Mouse (Mus musculus): ENCODE measurements at regions not wholly inside any gene's neighbourhood (a gene's known extent, or its start where the extent isn't known, plus 50 kb on each side); places are given as distances from the start of the nearest gene placed in this dataset.
"Not testable (repeated sequence)": the region's sequence is repeated elsewhere in the genome, so short reads cannot be mapped to it uniquely, and the experiment has no call there.

DNA sequence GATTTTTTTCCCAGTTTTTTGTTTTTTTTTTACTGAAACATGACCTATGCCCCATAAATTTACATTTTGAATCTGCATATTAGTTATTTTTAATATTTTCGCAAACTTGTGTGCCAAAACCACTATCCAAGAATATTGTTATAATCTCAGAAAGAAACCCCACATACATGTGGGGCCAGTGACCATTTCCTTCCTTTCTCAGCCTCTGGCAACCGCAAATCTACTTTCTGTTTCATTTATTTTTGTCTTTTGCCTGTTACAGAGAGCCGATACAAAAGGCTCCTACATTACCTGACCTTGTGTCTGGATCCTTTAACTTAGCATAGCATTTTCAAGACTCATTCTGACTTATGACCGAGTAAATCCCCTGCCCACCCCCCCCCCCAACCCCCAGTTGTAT, 158.8 kb downstream of the Ifng start:
- DNase-seq (ENCODE audit: extremely low spot score in 1 of 2, low spot score in 1 of 2): no peak

DNA sequence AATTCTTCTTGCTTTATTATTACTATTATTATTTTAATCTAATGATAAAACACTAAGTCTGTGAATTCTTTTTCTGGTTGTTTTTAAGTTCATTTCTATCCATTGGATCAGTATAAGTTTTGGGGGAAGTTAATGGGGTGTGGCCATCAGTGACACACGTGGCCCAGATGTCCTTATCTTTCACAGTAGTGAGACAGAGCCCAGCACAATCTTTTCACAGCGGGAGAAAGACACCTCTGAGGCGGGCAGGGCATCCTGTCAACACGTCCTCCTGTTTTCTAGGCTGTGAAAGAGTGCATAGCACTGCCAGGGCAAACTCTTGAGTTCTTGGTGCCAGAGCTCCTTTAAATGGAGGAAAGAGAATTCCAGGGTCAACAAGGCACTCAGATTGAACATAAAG, 162.1 kb downstream of the Ifng start:
- no peak for DNase-seq (ENCODE audit: extremely low spot score in 1 of 2, low spot score in 1 of 2)

DNA sequence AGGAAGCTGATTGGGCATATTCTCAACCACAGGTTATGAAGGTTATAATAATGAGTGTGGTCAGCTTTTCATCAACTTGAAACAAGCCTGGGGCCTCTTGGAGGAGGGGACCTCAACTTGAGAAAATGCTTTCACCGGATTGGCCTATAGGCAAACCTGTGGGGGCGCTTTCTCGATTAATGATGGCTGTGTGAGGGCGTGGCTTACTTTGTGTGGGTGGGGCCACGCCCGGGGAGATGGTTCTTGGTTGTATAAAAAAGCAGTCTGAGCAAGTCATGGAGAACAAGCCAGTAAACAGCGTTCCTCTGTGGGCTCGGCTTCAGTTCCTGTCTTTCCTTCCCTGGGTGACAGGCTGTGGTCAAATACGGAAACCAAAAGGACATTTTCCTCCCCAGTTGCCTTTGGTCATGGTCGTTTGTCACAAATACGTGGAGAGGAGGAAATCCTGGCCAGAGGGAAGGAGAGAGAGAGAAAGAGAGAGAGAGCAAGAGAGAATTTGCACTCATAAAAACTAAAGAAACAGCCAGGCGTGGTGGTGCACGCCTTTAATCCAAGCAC, 163.1 kb downstream of the Ifng start:
- DNase-seq (ENCODE audit: extremely low spot score in 1 of 2, low spot score in 1 of 2): no peak

DNA sequence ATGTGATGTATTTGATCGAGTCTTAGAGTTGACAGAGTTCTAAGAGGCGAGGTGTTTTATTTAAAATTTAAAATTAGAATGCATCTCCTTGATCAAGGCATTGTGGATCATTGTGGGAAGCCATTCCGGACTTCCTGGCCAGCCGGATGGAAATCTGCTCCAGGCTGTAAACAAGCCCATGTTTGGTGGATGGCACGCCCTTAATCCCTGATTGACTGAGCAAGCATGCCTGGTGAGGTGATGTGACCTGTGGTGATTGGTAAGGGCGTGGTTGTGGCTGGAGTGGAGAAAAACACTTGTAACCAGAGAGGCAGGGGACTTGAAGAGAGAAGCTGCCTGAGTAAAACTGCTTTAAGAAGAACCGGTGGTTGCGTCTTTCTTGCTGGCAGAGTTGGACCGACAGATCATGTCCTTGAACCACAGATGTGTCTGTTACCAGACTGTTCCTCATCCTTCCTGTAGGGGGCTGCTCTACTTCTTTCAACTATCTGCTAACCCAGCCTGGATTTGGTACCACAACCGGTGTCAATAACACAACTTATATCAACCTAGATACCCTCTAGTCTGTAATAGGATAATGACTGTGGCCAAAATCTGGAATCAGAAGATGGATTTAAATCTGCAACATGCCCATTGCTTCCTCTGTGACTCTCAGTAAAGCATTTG, 164.4 kb downstream of the Ifng start:
- DNase-seq (ENCODE audit: extremely low spot score in 1 of 2, low spot score in 1 of 2): no peak

DNA sequence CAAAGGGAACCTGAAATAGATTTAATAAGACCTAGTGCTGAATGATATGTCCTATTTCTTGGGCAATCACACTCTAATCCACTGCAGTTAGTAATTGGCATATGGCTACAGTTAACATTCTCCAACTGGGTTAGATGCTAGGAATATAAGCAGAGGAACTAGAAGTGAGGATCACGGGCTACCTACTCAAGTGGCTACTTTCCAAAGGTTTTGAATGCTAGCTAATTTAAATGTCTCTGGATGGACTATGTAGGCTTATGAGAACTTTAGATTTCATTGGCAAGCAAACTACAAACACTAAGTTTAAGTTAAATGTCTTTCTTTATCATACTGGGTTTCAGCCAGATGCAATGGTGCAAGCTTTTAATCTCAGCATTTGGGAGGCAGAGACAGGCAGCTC, 166.6 kb downstream of the Ifng start:
- no peak for DNase-seq (ENCODE audit: extremely low spot score in 1 of 2, low spot score in 1 of 2)

DNA sequence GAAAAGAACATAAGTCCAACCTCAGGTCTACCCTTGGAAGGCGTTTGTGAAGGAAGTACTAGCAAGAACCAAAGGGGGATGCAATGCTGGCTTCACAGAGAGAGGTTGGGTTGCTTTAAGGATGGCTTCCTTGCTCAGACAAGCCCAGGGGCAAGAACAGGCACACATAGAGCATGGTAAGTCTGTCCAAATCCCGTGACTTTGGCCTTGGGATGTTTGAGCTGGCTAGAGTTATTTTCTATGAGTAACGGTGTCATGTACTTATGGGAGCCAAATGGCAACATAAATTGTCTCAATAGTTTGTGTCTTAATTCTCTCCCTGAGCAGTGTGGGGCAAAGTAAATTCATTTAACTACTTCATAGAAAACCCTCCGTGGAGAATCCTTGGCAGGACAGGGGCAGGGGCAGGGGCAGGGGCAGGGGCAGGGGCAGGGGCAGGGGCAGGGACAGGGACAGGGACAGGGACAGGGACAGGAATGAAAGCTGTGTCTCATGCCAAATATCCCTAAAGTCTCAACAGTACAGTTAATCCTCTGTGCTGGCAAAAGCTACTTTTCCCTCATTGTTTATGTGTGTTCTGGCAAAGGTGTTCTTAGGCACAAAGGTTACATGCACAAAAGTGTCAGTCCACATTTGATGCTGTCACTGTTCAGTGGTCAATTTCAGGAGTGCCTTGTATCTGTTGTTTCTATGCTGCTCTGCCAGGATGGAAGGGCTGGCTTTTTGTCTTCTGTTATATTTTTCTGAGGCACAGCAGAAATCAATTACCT, 167.7 kb downstream of the Ifng start:
- no peak for DNase-seq (ENCODE audit: extremely low spot score in 1 of 2, low spot score in 1 of 2)

DNA sequence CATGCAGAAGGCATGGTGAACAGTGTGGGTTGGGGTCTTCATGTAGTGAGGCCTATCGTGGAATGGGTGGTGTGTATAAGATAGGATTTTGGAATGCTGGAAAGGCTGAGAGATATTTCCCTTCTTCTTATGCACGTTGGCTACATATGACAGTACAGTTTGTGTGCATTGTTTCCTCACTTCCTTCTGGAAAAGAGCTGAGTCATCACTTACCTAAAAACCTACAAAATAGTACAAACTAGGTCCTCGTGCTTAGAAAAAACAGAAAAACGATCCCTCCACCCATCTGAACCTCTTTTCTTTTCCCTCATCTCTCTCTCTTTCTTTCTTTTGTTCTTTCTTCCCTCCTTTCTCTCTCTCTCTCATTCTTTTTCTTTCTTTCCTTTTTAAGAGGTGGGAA, 168.3 kb downstream of the Ifng start:
- no peak for DNase-seq (ENCODE audit: extremely low spot score in 1 of 2, low spot score in 1 of 2)

DNA sequence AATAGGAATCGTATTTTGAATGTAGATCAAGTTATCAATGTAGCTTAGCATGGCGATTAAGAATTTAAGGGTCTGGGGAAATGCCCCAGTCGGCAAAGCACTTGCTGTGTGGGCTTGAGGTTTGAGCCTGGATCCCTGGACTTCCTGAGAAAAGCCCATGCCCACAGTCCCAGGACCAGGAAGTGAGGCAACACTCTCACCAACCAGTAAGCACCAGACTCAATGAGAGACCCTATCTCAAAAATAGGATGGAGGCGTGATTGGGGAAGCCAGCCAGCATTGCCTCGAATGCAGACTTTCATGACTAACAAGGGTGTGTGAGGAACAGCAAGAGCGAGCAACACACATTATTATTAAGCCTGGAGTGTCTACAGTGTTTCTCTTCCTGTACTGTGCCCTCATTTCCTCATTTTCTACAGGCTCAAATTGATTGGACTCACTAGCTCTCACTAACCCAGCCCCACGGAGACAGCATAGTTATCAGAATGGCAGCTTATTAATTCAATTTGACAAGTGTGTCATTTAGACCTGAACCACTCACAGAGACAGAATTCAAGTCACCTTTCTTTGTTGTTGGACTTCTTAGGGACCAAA, 170.1 kb downstream of the Ifng start:
- DNase-seq (ENCODE audit: extremely low spot score in 1 of 2, low spot score in 1 of 2): no peak

DNA sequence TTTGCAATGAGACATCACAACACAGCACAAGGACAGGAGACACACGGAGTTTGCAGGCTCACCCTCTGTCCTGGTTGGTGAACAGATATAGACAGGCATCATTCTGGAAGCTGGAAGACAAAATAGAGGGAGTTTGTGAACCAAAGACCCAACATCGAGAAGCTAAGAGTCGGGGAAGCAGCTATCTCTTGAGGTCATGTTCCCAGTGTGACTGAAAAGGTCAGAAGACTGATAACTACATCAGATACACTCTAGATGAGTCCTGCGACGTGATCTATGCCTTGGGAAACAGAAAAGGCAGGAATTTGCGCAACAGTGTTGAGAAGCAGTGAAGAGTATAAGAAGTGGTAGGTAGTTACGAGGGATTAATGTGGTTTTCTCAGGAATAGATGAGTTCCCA, 171.2 kb downstream of the Ifng start:
- no peak for DNase-seq (ENCODE audit: extremely low spot score in 1 of 2, low spot score in 1 of 2)

DNA sequence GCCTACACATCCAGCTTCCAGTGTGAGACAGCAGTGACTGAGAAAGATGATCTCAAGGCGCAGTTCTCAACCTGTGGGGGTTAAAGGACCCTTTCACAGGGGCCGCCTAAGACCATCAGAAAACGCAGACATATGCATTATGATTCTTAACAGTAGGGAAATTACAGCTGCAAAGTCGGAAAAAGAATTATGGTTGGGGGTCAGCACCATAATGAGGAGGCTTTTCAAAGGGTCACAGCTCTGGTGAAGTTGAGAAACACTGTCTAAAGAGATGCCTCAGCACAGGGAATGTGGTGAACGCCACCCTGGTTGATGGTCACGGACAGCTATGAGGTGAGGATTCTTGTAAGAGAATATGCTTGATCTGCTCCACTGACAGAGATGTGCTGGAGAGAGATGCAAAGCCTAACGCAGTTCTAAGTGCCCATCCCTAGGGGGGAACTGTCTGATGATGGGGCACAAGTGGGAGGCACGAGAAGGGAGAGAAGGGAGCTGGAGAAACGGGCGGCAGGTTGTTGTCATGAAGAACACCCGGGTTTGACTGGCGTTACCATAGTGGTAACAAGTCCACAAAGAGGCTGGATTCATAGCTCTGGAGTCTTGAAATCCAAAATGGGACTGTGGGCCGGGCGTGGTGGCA, 172.3 kb downstream of the Ifng start:
- DNase-seq (ENCODE audit: extremely low spot score in 1 of 2, low spot score in 1 of 2): no peak

DNA sequence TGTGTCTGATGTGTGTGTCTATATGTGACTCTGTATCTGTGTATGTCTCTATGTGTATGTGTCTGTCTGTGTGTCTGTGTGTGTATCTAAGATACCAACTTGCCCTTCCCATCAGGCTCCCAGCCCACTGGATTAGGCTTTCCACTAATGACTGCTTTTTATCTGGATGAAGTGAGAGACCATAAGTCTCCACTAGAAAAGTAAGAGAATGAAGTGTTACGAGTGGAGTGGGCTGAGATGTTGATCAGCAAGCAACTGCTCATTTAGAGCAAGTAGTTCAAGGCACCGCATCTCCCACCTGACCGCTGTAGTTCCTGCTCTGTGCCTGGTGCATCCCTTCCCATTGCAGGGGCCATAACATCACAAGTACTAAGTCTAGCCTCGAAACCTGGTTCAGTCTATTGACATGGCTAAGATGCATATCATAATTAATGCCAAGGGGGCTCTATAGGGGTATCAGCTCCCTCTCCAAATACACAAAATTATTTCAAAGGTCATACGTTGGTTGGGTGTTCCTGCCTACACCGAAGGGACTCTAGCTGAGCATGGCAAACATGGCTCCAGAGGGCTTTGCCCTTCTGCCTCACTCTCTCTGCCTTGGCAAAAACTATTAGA, 173.5 kb downstream of the Ifng start:
- DNase-seq (ENCODE audit: extremely low spot score in 1 of 2, low spot score in 1 of 2): no peak

DNA sequence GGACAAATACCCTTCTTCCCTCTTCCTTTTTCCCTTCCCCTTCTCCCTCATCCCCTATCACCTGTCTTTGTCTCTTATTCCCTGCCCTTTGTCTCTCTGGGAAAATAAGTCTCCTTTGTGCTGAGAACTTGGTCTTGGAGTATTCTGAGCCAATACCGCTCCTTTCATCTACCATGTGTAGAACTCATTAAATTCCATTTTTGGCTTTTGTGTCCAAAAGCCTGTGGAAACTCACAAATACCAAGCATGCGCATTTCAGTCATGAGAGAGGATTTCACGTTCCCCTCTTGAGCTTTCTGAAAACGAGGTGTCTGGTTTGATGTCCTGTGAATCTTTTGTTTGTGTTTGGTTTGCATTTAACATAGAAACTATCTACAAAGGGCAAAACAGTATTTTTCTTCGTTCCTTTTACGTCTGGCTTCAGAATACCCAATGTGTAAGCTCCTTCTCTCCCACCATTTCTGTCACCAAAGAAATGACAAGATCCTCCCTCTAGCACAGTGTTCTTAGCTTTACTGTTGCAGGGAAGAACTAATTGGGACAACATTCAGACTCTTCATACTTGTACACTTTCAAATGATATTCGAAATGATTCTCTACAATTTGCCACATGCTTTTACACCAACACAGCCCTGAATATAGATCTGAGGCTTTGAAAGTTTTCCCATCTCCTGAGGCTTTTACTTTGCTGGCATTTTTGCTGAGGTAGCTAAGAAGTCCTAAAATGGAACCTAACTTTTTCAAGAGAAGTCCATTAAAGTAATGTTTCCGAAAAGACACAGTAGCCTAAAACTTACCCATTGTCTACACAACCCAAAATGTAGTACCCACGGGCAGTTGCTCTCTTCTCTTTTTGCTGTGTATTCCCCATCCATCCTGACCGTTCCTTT, 174.5 kb downstream of the Ifng start:
- no peak for DNase-seq (ENCODE audit: extremely low spot score in 1 of 2, low spot score in 1 of 2)

DNA sequence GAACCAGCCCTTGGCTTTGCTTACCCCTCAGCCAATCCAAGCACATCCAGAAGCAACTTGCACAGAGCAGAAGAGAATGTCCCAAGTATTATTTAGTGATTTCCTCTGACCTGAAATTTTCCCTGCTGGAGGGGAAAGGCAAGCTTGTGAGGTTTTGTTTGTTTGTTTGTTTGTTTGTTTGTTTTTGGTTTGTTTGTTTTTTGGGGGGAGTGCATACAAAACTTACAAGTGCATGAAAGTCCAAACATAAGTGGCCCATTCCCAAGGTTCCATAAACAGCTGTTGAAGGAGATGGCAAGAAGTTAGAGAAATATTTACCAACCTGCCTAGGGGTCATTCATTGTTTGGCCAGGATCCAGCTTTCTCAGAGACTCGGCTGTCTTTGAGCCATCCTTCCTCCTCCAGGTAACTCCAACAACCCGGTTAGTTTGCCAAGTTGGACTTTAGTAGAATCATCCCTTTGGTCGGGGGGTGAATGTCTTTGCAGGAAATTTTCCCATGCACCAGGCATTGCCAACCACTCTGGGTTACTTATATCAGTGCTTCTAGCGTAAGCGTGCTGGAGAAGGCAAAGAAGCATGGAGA, 175.3 kb downstream of the Ifng start:
- DNase-seq (ENCODE audit: extremely low spot score in 1 of 2, low spot score in 1 of 2): no peak

DNA sequence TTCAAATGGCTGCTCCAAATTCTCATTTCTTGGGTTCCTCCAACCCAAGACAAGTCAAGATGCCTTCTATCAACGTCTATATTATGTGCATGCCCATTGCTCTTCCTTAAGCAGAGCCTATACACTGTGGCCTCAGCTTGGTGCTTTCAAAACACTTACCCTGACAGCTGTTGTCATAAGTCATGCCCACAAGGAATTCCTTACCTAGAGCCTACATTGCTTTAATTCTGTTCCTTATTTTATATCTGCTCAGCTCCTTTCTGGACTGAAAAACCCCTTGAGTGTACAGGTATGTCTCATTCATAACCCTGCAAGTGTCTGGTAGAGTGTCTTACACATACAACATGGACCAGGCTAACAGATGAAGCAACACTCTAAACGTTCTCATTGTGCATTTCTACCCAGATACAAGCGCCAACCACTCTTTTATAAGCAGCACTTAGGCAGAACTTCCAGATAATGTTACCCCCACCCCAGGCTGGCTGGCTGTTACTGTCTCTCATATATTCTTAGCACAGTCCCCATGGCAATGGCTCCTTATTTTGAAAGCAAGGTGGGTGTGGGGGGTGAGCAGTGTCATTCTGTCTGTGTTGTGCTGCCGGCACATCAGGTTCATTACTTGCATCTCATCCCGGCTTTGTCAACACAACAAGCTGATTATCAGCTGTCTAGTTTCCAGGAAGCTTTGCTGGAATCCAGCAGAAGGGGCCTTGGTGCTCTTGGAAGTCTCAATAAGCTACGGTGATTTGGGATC, 176.6 kb downstream of the Ifng start:
- no peak for DNase-seq (ENCODE audit: extremely low spot score in 1 of 2, low spot score in 1 of 2)

DNA sequence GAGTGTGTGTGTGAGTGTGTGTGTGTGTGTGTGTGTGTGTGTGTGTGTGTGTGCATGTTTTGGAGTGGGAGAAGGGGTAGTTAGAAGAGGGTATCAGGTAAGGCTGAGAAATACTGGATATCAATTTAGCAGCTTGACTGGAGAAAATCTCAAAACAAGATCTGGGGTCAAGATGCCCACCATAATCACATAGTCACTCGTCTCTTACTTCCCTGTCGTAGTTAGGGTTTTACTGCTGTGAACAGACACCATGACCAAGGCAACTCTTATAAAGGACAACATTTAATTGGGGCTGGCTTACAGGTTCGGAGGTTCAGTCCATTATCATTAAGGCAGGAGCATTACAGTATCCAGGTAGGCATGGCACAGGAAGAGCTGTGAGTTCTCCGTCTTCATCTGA, 177.4 kb downstream of the Ifng start:
- not testable (repeated sequence) for DNase-seq (ENCODE audit: extremely low spot score in 1 of 2, low spot score in 1 of 2)

DNA sequence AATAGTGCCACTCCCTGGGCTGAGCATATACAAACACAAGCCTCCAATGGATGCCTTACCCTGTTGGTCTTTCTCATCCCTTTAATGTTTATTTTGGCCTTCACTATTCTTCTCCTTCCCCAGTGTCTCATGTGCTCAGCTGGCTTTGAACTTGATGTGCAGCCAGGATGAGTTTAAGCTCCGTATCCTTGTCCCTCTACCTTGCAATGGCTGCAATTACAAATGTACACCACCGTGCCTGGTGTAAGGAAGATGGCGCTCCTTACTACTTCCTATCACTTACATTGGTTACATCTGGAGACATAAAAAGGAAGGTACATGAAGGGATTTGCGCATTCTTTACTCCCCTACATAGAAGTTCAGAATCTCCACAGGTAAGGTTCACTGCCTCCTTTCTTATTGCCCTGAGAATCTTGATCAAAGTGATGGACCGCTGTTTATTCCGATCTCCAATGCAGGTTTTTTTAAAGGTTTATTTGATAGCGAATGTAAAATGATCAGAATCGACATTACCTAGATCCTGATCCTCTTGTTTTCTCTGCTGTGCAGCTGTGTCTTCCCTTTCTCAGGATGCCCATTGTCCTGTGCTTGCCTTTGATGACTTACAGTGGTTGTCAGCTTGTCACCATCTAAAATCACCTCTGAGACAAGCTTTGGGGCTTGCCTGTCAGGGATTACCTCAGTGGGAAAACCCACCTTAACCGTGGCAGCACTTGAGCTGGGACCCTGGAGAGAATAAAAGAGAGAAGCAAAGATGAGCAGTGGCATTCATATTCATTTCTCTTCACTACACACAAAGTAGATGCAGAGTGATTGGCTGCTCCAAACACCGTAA, 178.1 kb downstream of the Ifng start:
- no peak for DNase-seq (ENCODE audit: extremely low spot score in 1 of 2, low spot score in 1 of 2)

DNA sequence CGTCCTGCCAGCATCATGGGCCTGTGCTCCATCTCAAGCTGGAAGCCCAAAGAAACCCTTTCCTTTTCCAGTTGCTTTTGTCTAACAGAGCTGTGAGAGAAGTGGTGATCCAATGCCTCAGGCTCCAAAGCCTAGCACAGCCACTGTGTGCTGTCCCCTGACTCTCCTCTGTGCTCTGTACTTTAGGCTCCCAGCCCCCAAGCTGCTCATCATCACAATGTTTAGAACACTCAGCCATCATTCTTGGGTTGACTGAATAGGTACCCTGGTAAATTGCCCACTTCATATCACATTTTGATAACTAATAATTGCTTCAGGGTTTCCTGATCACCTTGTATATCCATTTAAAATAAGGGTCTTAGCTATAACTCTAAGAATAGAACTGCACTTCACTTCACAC, 178.8 kb downstream of the Ifng start:
- DNase-seq (ENCODE audit: extremely low spot score in 1 of 2, low spot score in 1 of 2): no peak

DNA sequence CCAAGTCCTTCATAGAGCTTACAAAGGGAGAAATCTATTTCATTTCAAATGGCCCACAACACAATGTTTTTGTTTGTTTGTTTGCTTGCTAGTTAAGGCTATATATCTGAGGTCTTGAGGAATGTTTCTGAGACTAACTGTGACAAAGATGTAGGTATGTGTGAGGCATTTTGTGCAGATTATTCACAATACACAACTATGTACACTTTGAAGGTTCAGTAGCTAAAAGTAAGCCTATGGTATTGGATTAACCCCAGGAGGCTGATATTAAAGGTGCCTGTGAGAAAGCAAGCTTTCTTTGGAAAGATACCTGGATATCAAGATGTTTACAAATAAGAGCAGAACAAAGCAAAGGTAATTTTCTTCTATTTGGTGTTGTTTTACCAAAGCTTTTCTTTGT, 179.8 kb downstream of the Ifng start:
- no peak for DNase-seq (ENCODE audit: extremely low spot score in 1 of 2, low spot score in 1 of 2)

Data from layer of hippocampus, postnatal 25 days (tissue).